ENCODE assay signal across 8 mouse cellular contexts in the genomic region with DNA sequence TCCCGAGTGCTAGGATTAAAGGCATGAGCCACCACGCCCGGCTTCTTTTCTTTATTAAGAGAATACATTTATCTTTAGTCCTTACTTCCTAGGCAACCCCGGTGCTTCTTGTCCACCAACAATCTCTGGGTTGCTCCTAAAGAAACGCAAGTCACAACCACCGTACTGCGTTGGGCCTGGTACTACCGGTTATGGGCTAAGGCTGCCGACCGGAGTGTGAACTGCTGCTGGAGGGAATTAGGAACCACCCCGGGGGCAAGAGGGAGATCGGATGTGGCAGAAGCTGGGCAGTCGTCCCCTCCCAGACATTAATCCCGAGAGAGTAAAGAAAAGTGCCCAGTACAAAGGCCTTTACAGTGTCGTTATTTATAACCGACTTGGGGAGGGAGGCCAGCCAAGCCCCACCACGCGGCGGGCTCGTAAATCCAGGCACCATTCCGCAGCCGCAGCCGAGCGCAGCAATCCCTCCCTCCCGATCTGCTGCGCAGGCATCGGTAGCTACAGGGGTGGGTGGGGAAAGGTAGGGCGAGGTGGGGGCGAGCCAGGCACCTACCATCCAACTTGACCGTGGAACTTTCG. TPM values are rescaled to one million over a fixed set of nuclear protein-coding genes. Genes with fewer than 3 reads are reported as not detected.
DNase-seq lines count a peak whose midpoint lies in the region; ATAC-seq and TF ChIP-seq lines count a peak whose summit lies in the region.

No protein-coding gene starts in this region.

- no peak for ATAC-seq in lung, embryonic 16.5 days (ENCODE audit: low read depth)
- no peak for ATAC-seq in heart, embryonic 15.5 days (replicated peaks; ENCODE audit: insufficient number of reproducible peaks, insufficient read depth, low FRiP score, low read depth)

- H3K27ac ChIP-seq in lung, embryonic 16.5 days (ENCODE audit: low read length): no peak overlapping the region
- H3K27ac ChIP-seq in heart, embryonic 15.5 days: no peak overlapping the region
- no peak overlapping the region for H3K27ac ChIP-seq in olfactory bulb, adult 2 months (ENCODE audit: insufficient read depth, low read depth, low read length)
- H3K27ac ChIP-seq in thymus, adult 2 months (ENCODE audit: control insufficient read depth, insufficient read depth, low read length): no peak overlapping the region

- peak overlapping the region; percentile 59 for H3K4me2 ChIP-seq in lung, embryonic 16.5 days (ENCODE audit: low read depth, low read length)
- H3K4me2 ChIP-seq in heart, embryonic 15.5 days: peak overlapping the region; percentile 60

- peak overlapping the region; percentile 42 for H3K4me3 ChIP-seq in lung, embryonic 16.5 days (ENCODE audit: low read length)
- H3K4me3 ChIP-seq in heart, embryonic 15.5 days: peak overlapping the region; percentile 34
- 0 out of 2 replicates have a peak overlapping the region, but pooled peaks have one; percentile 8 for H3K4me3 ChIP-seq in olfactory bulb, adult 2 months (ENCODE audit: insufficient read depth, low read depth, low read length)
- no peak overlapping the region for H3K4me3 ChIP-seq in thymus, adult 2 months (ENCODE audit: control insufficient read depth, insufficient read depth, low read length)

- H3K9me3 ChIP-seq in lung, embryonic 16.5 days (ENCODE audit: control insufficient read depth, low read length): no peaks in the 10 kb centered on the region
- H3K9me3 ChIP-seq in heart, embryonic 15.5 days (replicated peaks): no peaks in the 10 kb centered on the region

- TF ChIP-seq POLR2A in olfactory bulb, adult 2 months (IDR thresholded peaks at IDR 0.05; ENCODE audit: insufficient read depth, low read depth, low read length): no peak
- no peak for TF ChIP-seq POLR2A in thymus, adult 2 months (IDR thresholded peaks at IDR 0.05; ENCODE audit: control insufficient read depth, extremely low read depth, insufficient read depth, low read length, poor library complexity)

- peaks cover 48% of the 10 kb centered on the region for H3K27me3 ChIP-seq in lung, embryonic 16.5 days (ENCODE audit: control insufficient read depth, insufficient read depth, low read depth, low read length)
- peaks cover 34% of the 10 kb centered on the region for H3K27me3 ChIP-seq in heart, embryonic 15.5 days
- peaks cover 7% of the 10 kb centered on the region; the same call in 1 of the 2 replicates for H3K27me3 ChIP-seq in thymus, adult 2 months (ENCODE audit: control insufficient read depth, insufficient read depth, low read length)

- H3K36me3 ChIP-seq in lung, embryonic 16.5 days (ENCODE audit: control insufficient read depth, insufficient read depth, low read length): no peaks in the 10 kb centered on the region
- H3K36me3 ChIP-seq in heart, embryonic 15.5 days: no peaks in the 10 kb centered on the region
- H3K36me3 ChIP-seq in thymus, adult 2 months (ENCODE audit: control insufficient read depth, insufficient read depth, low read length): no peaks in the 10 kb centered on the region

- peaks cover 28% of the 10 kb centered on the region for H3K4me1 ChIP-seq in lung, embryonic 16.5 days (replicated peaks; ENCODE audit: control insufficient read depth, insufficient read depth, low read length)
- H3K4me1 ChIP-seq in heart, embryonic 15.5 days (replicated peaks): peaks cover 60% of the 10 kb centered on the region
- H3K4me1 ChIP-seq in olfactory bulb, adult 2 months (ENCODE audit: control insufficient read depth, insufficient read depth, low read length): peaks cover 23% of the 10 kb centered on the region
- H3K4me1 ChIP-seq in thymus, adult 2 months (replicated peaks; ENCODE audit: control insufficient read depth, insufficient read depth, low read length): peaks cover 14% of the 10 kb centered on the region

- no peak for TF ChIP-seq CTCF in olfactory bulb, adult 2 months (IDR thresholded peaks at IDR 0.05; ENCODE audit: insufficient read depth, low read depth, low read length)
- TF ChIP-seq CTCF in thymus, adult 2 months (IDR thresholded peaks at IDR 0.05; ENCODE audit: borderline replicate concordance, control insufficient read depth, extremely low read depth, insufficient read depth, low read length, poor library complexity): no peak

- WGBS in lung, embryonic 16.5 days: 6% methylated on average over 31 of the region's 31 CpGs
- WGBS in heart, embryonic 15.5 days: 5% methylated on average over 31 of the region's 31 CpGs
- WGBS in olfactory bulb, adult 2 months: 15% methylated on average over 31 of the region's 31 CpGs
- 10% methylated on average over 31 of the region's 31 CpGs for WGBS in thymus, adult 2 months

- no peak for DNase-seq in lung, postnatal 25 days (ENCODE audit: low spot score)
- DNase-seq in kidney, postnatal 36 days: peak; percentile 71 to 73
- no peak for DNase-seq in thymus, adult 2 months
- DNase-seq in thymus, postnatal 25 days: no peak
- no peak for DNase-seq in natural killer cell, adult 2 months (ENCODE audit: low spot score in 2 of 2)

- peak overlapping the region; percentile 55 for H3K9ac ChIP-seq in lung, embryonic 16.5 days (ENCODE audit: low read length)
- H3K9ac ChIP-seq in heart, embryonic 15.5 days: peak overlapping the region; percentile 0; the same call in 1 of the 2 replicates

RNA-seq across cellular contexts. Expression of a gene that starts 6.6 kb away (rescaled TPM):
- polyA plus RNA-seq in lung, embryonic 16.5 days (2015; fragmentation: Nextera tagmentation; extraction: Ambion mirVana): 0.25 and 0.43 TPM in 2 replicates
- 1.2 and 2.6 TPM in 2 replicates for polyA plus RNA-seq in heart, embryonic 15.5 days (2015; fragmentation: Nextera tagmentation; extraction: Ambion mirVana)
- not detected in 2 replicates for polyA plus RNA-seq in olfactory bulb, adult 2 months (2012; ENCODE audit: insufficient read depth, insufficient read length, low replicate concordance, missing spikeins)
- polyA plus RNA-seq in thymus, adult 2 months (2012; rRNA removed): 4.9 and 6.0 TPM in 2 replicates

RNA-seq across cellular contexts. Expression of a gene that starts 41.6 kb away (rescaled TPM):
- 96.8 and 108 TPM in 2 replicates for polyA plus RNA-seq in lung, embryonic 16.5 days (2015; fragmentation: Nextera tagmentation; extraction: Ambion mirVana)
- 64.8 and 76.3 TPM in 2 replicates for polyA plus RNA-seq in heart, embryonic 15.5 days (2015; fragmentation: Nextera tagmentation; extraction: Ambion mirVana)
- polyA plus RNA-seq in olfactory bulb, adult 2 months (2012; ENCODE audit: insufficient read depth, insufficient read length, low replicate concordance, missing spikeins): not detected in 2 replicates
- polyA plus RNA-seq in thymus, adult 2 months (2012; rRNA removed): 76.8 and 90.4 TPM in 2 replicates

Comparison
In these comparisons a context has a peak if more than half of its experiments do, and no peak if none do; other contexts are left out.
1. DNase-seq: peak in kidney, postnatal 36 days (2 of 2); none in lung, postnatal 25 days (single experiment), thymus, adult 2 months (single experiment), thymus, postnatal 25 days (single experiment) and natural killer cell, adult 2 months (0 of 2).